Mouse (Mus musculus): ENCODE data around the gene Selenow. TPM values are rescaled to one million over a fixed set of nuclear protein-coding genes. Genes with fewer than 3 reads are reported as not detected.

Selenow gene
- polyA plus RNA-seq, 1 experiment from 2014 or later = 660 TPM

DNA sequence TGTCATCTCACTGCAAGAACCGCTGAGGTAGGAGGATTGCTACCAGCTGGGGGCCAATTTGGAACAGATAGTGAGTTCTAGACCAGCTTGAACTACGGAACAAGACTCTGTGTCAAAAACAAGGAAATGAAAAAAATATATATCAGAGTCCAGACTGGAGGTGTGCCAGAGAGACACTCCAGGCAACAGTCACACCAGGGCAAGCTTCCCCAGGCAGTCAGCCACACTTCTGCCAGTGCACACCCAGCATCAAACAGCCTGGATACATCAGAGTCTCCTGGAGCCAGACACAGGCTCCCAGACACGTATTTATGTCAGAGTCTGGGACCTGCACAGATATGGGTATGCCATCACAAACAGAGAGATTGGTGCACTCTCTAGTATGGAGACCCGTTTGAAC is 39.0 kb upstream of the Selenow start:
- peaks cover 32% of the 10 kb centered on the region for H3K4me1 ChIP-seq (ENCODE audit: control insufficient read depth, insufficient read depth, low read length)
- 0 out of 2 replicates have a peak overlapping the region, but pooled peaks have one; percentile 8 for H3K27ac ChIP-seq (ENCODE audit: low read length)
- no peak overlapping the region for H3K9ac ChIP-seq (ENCODE audit: low read depth, low read length)
- H3K4me2 ChIP-seq (ENCODE audit: low read depth, low read length) = no peak overlapping the region
- ATAC-seq = no peak
- no peak overlapping the region for H3K4me3 ChIP-seq (ENCODE audit: low read length)
- peaks cover 5% of the 10 kb centered on the region; the same call in 1 of the 2 replicates for H3K36me3 ChIP-seq (ENCODE audit: control insufficient read depth, insufficient read depth, low read length)
- 51% methylated on average over 4 of the region's 4 CpGs for WGBS
- H3K9me3 ChIP-seq (ENCODE audit: control insufficient read depth, low read length) = no peaks in the 10 kb centered on the region
- H3K27me3 ChIP-seq (replicated peaks; ENCODE audit: control insufficient read depth, insufficient read depth, low read length) = no peaks in the 10 kb centered on the region

DNA sequence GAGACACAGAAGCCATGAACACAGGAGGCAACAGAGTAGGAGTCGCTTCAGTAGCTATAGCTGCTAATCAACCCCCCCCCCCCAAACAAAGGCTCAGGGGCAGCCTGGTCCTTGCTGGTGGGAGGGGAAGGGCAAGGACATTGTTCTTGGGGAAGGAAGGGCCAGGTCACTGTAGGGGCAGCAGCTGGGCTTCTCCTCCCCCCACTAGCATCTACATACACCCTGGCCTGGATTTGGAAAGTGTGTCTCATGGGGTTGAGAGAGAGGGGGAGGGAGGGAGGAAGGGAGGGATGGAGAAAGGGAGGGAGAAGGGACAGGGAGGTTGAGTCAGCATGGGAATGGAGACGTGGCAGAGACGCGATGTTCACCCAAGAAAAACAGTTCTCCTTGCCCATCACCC is 38.5 kb upstream of the Selenow start:
- Histone ChIP-seq H3K4me1 (ENCODE audit: control insufficient read depth, insufficient read depth, low read length) (peaks cover 36% of the 10 kb centered on the region), H3K4me2 (ENCODE audit: low read depth, low read length) (no peak overlapping the region), H3K9me3 (ENCODE audit: control insufficient read depth, low read length) (no peaks in the 10 kb centered on the region), H3K27ac (ENCODE audit: low read length) (no peak overlapping the region), H3K27me3 (replicated peaks; ENCODE audit: control insufficient read depth, insufficient read depth, low read length) (no peaks in the 10 kb centered on the region), H3K9ac (ENCODE audit: low read depth, low read length) (no peak overlapping the region), H3K36me3 (ENCODE audit: control insufficient read depth, insufficient read depth, low read length) (peaks cover 5% of the 10 kb centered on the region; the same call in 1 of the 2 replicates), H3K4me3 (ENCODE audit: low read length) (no peak overlapping the region)
- no peak for ATAC-seq
- WGBS = 33% methylated on average over 4 of the region's 4 CpGs

- H3K9me3 ChIP-seq (ENCODE audit: control insufficient read depth, low read length) = no peaks in the 10 kb centered on the region
- H3K27me3 ChIP-seq (replicated peaks; ENCODE audit: control insufficient read depth, insufficient read depth, low read length) = no peaks in the 10 kb centered on the region
- ATAC-seq = no peak
- H3K4me3 ChIP-seq (ENCODE audit: low read length) = no peak overlapping the region
- H3K36me3 ChIP-seq (ENCODE audit: control insufficient read depth, insufficient read depth, low read length) = peaks cover 17% of the 10 kb centered on the region
- WGBS = 60% methylated on average over 5 of the region's 5 CpGs
- H3K4me1 ChIP-seq (ENCODE audit: control insufficient read depth, insufficient read depth, low read length) = peaks cover 14% of the 10 kb centered on the region; the same call in 1 of the 2 replicates
- no peak overlapping the region for H3K4me2 ChIP-seq (ENCODE audit: low read depth, low read length)
- H3K9ac ChIP-seq (ENCODE audit: low read depth, low read length) = no peak overlapping the region
- H3K27ac ChIP-seq (ENCODE audit: low read length) = no peak overlapping the region
Observed at GRCm38 (mm10) chr7:15956143-15956542, 33.9 kb upstream of the Selenow start.

- H3K9ac ChIP-seq (ENCODE audit: low read depth, low read length) = peak overlapping the region; percentile 42; the same call in 1 of the 2 replicates
- H3K4me1 ChIP-seq (ENCODE audit: control insufficient read depth, insufficient read depth, low read length) = peaks cover 14% of the 10 kb centered on the region; the same call in 1 of the 2 replicates
- peak overlapping the region; percentile 20 for H3K4me3 ChIP-seq (ENCODE audit: low read length)
- no peaks in the 10 kb centered on the region for H3K27me3 ChIP-seq (replicated peaks; ENCODE audit: control insufficient read depth, insufficient read depth, low read length)
- WGBS = 13% methylated on average over 7 of the region's 7 CpGs
- H3K27ac ChIP-seq (ENCODE audit: low read length) = peak overlapping the region; percentile 2; the same call in 1 of the 2 replicates
- H3K36me3 ChIP-seq (ENCODE audit: control insufficient read depth, insufficient read depth, low read length) = peaks cover 17% of the 10 kb centered on the region
- no peaks in the 10 kb centered on the region for H3K9me3 ChIP-seq (ENCODE audit: control insufficient read depth, low read length)
- peak overlapping the region; percentile 42 for H3K4me2 ChIP-seq (ENCODE audit: low read depth, low read length)
- peak; percentile 37; the same call in 1 of the 2 replicates for ATAC-seq
Observed at GRCm38 (mm10) chr7:15955509-15955908, 33.3 kb upstream of the Selenow start.

GRCm38 (mm10) chr7:15954978-15955443 is 32.8 kb upstream of the Selenow start:
- peak; percentile 48 for ATAC-seq
- Histone ChIP-seq H3K9me3 (ENCODE audit: control insufficient read depth, low read length) (no peaks in the 10 kb centered on the region), H3K9ac (ENCODE audit: low read depth, low read length) (peak overlapping the region; percentile 42; the same call in 1 of the 2 replicates), H3K4me3 (ENCODE audit: low read length) (peak overlapping the region; percentile 20), H3K36me3 (ENCODE audit: control insufficient read depth, insufficient read depth, low read length) (peaks cover 17% of the 10 kb centered on the region), H3K4me1 (ENCODE audit: control insufficient read depth, insufficient read depth, low read length) (peaks cover 14% of the 10 kb centered on the region; the same call in 1 of the 2 replicates), H3K4me2 (ENCODE audit: low read depth, low read length) (peak overlapping the region; percentile 42), H3K27ac (ENCODE audit: low read length) (peak overlapping the region; percentile 2; the same call in 1 of the 2 replicates), H3K27me3 (replicated peaks; ENCODE audit: control insufficient read depth, insufficient read depth, low read length) (no peaks in the 10 kb centered on the region)
- 13% methylated on average over 20 of the region's 21 CpGs for WGBS

GRCm38 (mm10) chr7:15954436-15954835 is 32.2 kb upstream of the Selenow start:
- no peaks in the 10 kb centered on the region for H3K27me3 ChIP-seq (replicated peaks; ENCODE audit: control insufficient read depth, insufficient read depth, low read length)
- peaks cover 14% of the 10 kb centered on the region; the same call in 1 of the 2 replicates for H3K4me1 ChIP-seq (ENCODE audit: control insufficient read depth, insufficient read depth, low read length)
- 91% methylated on average over 7 of the region's 7 CpGs for WGBS
- H3K36me3 ChIP-seq (ENCODE audit: control insufficient read depth, insufficient read depth, low read length) = peaks cover 17% of the 10 kb centered on the region
- no peak overlapping the region for H3K4me2 ChIP-seq (ENCODE audit: low read depth, low read length)
- H3K9me3 ChIP-seq (ENCODE audit: control insufficient read depth, low read length) = no peaks in the 10 kb centered on the region
- H3K27ac ChIP-seq (ENCODE audit: low read length) = no peak overlapping the region
- ATAC-seq = peak; percentile 27
- no peak overlapping the region for H3K4me3 ChIP-seq (ENCODE audit: low read length)
- H3K9ac ChIP-seq (ENCODE audit: low read depth, low read length) = no peak overlapping the region

GRCm38 (mm10) chr7:15953307-15954074 is 31.3 kb upstream of the Selenow start:
- Histone ChIP-seq H3K4me1 (ENCODE audit: control insufficient read depth, insufficient read depth, low read length) (peaks cover 20% of the 10 kb centered on the region), H3K4me3 (ENCODE audit: low read length) (no peak overlapping the region), H3K4me2 (ENCODE audit: low read depth, low read length) (no peak overlapping the region), H3K27ac (ENCODE audit: low read length) (no peak overlapping the region), H3K36me3 (ENCODE audit: control insufficient read depth, insufficient read depth, low read length) (peaks cover 17% of the 10 kb centered on the region), H3K9ac (ENCODE audit: low read depth, low read length) (no peak overlapping the region), H3K9me3 (ENCODE audit: control insufficient read depth, low read length) (no peaks in the 10 kb centered on the region), H3K27me3 (replicated peaks; ENCODE audit: control insufficient read depth, insufficient read depth, low read length) (no peaks in the 10 kb centered on the region)
- ATAC-seq = no peak
- WGBS = 90% methylated on average over 13 of the region's 13 CpGs

DNA sequence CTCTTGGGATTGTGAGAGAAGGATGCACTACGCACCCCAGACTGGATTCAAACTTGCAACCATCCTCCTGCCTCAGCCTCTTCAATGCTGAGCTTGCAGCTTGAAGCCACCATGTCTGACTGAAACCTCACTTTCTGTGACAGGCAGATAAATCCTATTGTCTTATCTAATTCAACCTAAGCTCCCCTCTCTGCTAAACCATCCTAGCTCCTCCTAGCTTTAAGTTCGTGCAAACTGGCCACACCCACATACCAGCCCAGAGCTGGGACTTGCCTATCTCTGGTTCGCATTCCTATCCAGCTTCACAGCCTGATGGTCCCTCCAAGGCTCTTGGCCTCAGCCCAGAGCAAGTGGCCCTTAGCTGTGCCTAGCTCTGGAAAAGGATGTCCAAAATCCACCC is 30.2 kb upstream of the Selenow start:
- peaks cover 28% of the 10 kb centered on the region for H3K4me1 ChIP-seq (ENCODE audit: control insufficient read depth, insufficient read depth, low read length)
- peaks cover 12% of the 10 kb centered on the region for H3K36me3 ChIP-seq (ENCODE audit: control insufficient read depth, insufficient read depth, low read length)
- 63% methylated on average over 3 of the region's 3 CpGs for WGBS
- H3K27me3 ChIP-seq (replicated peaks; ENCODE audit: control insufficient read depth, insufficient read depth, low read length) = no peaks in the 10 kb centered on the region
- H3K27ac ChIP-seq (ENCODE audit: low read length) = no peak overlapping the region
- ATAC-seq = no peak
- H3K9ac ChIP-seq (ENCODE audit: low read depth, low read length) = no peak overlapping the region
- H3K9me3 ChIP-seq (ENCODE audit: control insufficient read depth, low read length) = no peaks in the 10 kb centered on the region
- no peak overlapping the region for H3K4me3 ChIP-seq (ENCODE audit: low read length)
- H3K4me2 ChIP-seq (ENCODE audit: low read depth, low read length) = no peak overlapping the region

GRCm38 (mm10) chr7:15950008-15950407 is 27.8 kb upstream of the Selenow start:
- H3K27me3 ChIP-seq (replicated peaks; ENCODE audit: control insufficient read depth, insufficient read depth, low read length) = no peaks in the 10 kb centered on the region
- H3K4me1 ChIP-seq (ENCODE audit: control insufficient read depth, insufficient read depth, low read length) = peaks cover 16% of the 10 kb centered on the region
- H3K9ac ChIP-seq (ENCODE audit: low read depth, low read length) = no peak overlapping the region
- H3K4me2 ChIP-seq (ENCODE audit: low read depth, low read length) = no peak overlapping the region
- no peak for ATAC-seq
- no peak overlapping the region for H3K27ac ChIP-seq (ENCODE audit: low read length)
- H3K4me3 ChIP-seq (ENCODE audit: low read length) = no peak overlapping the region
- peaks cover 12% of the 10 kb centered on the region for H3K36me3 ChIP-seq (ENCODE audit: control insufficient read depth, insufficient read depth, low read length)
- no peaks in the 10 kb centered on the region for H3K9me3 ChIP-seq (ENCODE audit: control insufficient read depth, low read length)
- 86% methylated on average over 15 of the region's 15 CpGs for WGBS

Data from intestine, embryonic 16.5 days (tissue).